Mouse (Mus musculus) megakaryocyte, adult 5-6 weeks (primary cell): ENCODE measurements around the gene Mospd3. TPM values are rescaled to one million over a fixed set of nuclear protein-coding genes. Genes with fewer than 3 reads are reported as not detected.
"Not testable (repeated sequence)": the region's sequence is repeated elsewhere in the genome, so short reads cannot be mapped to it uniquely, and the experiment has no call there.

ENCODE experiments used
- ATAC-seq: 2 replicates; pipeline ENCODE4 v1.8.0; 2016; ENCODE audit warnings: mild to moderate bottlenecking, inconsistent platforms; ENCODE audit not compliant: poor library complexity, severe bottlenecking
- total RNA-seq, 2 experiments: library from RNA; stranded (forward) in 1 of 2; stranded (reverse) in 1 of 2; fragments of 153-499, 151-499 nt in 1 of 2; fragments of 221-1000, 200-1000 nt in 1 of 2; gene quantifications; 2 replicates each; pipeline versions ENCODE4 v1.2.3 to v1.2.4; 2015 to 2017

The Mospd3 gene
- total RNA-seq, 2 experiments from 2014 or later, result 10.6 to 60.5 TPM

- ATAC-seq, result peak; percentile 29
Measured at GRCm38 (mm10) chr5:137623937-137624530, 23.2 kb upstream of the Mospd3 start.

GRCm38 (mm10) chr5:137615347-137615746 is 14.5 kb upstream of the Mospd3 start:
- no peak for ATAC-seq

GRCm38 (mm10) chr5:137614921-137615320 is 14.1 kb upstream of the Mospd3 start:
- ATAC-seq, result not testable (repeated sequence)

GRCm38 (mm10) chr5:137613550-137613949 is 12.7 kb upstream of the Mospd3 start, which contains the start of gene Pcolce:
Gene Pcolce, minus strand, starts transcription at chr5:137613784.
- ATAC-seq, result no peak

- no peak for ATAC-seq
Measured at GRCm38 (mm10) chr5:137613076-137613475, 12.2 kb upstream of the Mospd3 start.

- ATAC-seq, result no peak
Measured at GRCm38 (mm10) chr5:137611245-137611602, 10.4 kb upstream of the Mospd3 start.

GRCm38 (mm10) chr5:137610548-137611244 is 9.8 kb upstream of the Mospd3 start:
- no peak for ATAC-seq

- ATAC-seq, result no peak
Measured at GRCm38 (mm10) chr5:137610056-137610455, 9.2 kb upstream of the Mospd3 start.

- ATAC-seq, result no peak
Measured at GRCm38 (mm10) chr5:137609292-137609691, 8.4 kb upstream of the Mospd3 start.

GRCm38 (mm10) chr5:137608654-137609190 is 7.9 kb upstream of the Mospd3 start:
- no peak for ATAC-seq

- ATAC-seq, result no peak
Measured at GRCm38 (mm10) chr5:137607860-137608653, 7.2 kb upstream of the Mospd3 start.

GRCm38 (mm10) chr5:137601365-137601729 is 489 bp upstream of the Mospd3 start:
- 0 out of 2 replicates have a peak, but pooled peaks have one; percentile 4 for ATAC-seq

GRCm38 (mm10) chr5:137600281-137600618 is 608 bp downstream of the Mospd3 start:
- peak; percentile 15 for ATAC-seq

- ATAC-seq, result no peak
Measured at GRCm38 (mm10) chr5:137599600-137599999, 1.3 kb downstream of the Mospd3 start.

- ATAC-seq, result no peak
Measured at GRCm38 (mm10) chr5:137598100-137598826, 2.6 kb downstream of the Mospd3 start.

GRCm38 (mm10) chr5:137597625-137598024 is 3.2 kb downstream of the Mospd3 start:
- no peak for ATAC-seq

GRCm38 (mm10) chr5:137596601-137597261 is 4.1 kb downstream of the Mospd3 start:
- ATAC-seq, result peak; percentile 17; the same call in 1 of the 2 replicates

- ATAC-seq, result no peak
Measured at GRCm38 (mm10) chr5:137595921-137596320, 4.9 kb downstream of the Mospd3 start.

- no peak for ATAC-seq
Measured at GRCm38 (mm10) chr5:137590507-137590906, 10.4 kb downstream of the Mospd3 start.

GRCm38 (mm10) chr5:137584976-137585375 is 15.9 kb downstream of the Mospd3 start:
- peak; percentile 86 for ATAC-seq
